Mouse (Mus musculus) thymus, postnatal 10 days (tissue): ENCODE results near the gene Arg1.

Source experiments
- DNase-seq, 2 experiments: peaks; one replicate each; pipeline ENCODE4 v3.0.0; 2021; ENCODE audit warnings: low spot score in 2 of 2

Gene Arg1

DNA sequence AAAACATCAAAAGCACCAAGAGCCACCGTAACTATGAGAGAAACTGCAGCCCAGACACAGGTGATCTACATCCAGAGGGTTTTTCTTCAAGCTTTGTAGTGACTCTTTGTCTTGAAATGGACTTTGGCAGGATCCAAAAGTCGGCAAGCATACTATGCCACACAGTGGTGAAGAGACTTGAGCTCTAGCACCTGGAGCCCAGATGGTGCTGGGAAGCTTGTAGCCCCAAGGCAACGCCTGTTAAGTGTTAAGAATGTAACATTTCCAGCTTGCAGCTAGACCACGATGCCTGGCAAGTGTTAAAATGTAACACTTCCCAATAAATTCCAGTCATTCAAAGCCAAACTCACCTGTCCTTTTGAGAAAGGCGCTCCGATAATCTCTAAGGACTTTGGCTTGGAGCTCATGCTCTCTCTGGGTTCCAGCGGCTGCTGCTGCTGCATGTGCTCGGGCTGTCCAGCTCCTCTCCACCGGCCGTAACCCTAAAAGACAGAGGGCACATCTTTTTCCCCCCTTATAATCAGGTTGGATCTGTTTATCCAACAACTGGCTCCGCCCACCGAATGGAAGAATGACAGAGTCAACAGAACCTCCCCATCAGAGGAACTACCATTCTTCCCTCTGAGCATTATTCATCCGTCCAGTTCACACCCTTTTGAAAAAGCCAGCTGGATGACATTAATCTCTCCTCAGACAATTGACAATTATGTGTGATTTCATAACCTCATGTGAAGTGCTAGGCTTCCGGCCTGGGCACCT is at the start of gene Arg1:
Gene Arg1, minus strand, starts transcription at position 523 of the 759 bp plus-strand sequence.
- no peak for DNase-seq

DNA sequence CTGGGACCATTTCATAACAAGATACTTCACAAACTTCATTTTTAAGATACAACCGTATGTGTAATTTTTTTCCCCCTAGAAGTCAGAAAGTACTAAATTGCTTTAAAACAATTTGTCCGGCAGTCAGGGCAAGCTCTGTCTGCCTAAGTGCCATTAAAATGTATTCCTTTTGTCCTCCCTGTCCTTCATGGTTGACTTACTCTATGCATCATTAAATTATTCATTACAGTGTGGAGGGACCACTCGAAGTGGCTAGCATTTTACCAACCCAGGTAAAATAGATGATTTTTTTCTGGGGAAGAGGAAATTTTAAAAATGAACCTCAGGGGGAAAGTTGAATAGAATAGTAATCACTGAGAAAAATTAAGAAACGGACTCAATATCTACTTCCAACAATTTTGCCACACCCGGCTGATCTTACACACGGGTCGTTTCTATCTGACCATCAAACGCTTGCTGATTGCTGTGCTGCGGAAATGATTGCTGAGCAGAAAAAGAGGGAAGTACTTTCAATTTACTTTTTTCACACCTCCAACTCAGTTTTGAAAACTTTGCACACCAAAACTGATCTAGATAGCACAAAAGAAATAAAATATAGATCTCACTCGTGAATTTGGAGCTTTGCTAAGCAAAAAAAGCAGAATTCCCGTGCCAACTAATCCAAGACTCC is 46.7 kb upstream of the Arg1 start:
- DNase-seq, result no peak

DNA sequence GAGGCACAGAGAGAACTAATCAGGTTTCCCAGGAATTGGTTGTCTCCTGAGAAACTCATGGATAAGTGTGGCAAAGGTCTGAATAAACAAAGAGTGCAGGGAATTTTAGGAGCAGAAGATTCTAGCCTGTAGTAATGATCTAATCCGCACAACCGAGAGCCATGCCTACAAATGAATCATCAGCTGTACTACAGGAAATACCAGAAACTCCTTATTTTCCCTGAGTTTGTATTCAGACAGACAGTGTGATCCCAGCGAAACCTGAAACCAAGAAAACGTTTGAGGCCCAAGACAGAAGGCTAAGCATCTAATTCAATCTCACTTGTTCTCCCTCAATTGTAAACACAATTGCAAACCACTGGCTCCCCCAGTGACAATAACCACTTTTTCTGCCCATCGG is 46.1 kb upstream of the Arg1 start:
- no peak for DNase-seq

DNA sequence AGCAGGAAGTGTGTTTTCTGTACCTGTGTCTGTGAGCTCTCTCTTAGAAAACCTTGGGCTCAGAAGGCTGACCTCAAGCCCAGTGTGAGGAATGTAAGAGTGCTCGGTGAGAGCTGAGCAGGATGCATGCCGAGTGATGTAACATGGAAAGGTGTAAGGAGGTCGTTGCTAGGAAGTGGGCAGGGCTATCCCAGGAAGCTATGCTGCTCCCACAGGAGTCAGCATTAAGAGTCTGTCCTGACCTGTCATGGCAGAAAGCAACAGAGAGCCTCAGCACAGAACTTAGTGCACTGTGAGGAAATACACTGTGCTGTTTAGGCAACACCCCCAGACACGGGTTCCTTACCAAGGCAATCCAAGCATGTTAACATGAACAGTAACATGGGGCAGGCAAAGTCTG is 45.6 kb upstream of the Arg1 start:
- no peak for DNase-seq

DNA sequence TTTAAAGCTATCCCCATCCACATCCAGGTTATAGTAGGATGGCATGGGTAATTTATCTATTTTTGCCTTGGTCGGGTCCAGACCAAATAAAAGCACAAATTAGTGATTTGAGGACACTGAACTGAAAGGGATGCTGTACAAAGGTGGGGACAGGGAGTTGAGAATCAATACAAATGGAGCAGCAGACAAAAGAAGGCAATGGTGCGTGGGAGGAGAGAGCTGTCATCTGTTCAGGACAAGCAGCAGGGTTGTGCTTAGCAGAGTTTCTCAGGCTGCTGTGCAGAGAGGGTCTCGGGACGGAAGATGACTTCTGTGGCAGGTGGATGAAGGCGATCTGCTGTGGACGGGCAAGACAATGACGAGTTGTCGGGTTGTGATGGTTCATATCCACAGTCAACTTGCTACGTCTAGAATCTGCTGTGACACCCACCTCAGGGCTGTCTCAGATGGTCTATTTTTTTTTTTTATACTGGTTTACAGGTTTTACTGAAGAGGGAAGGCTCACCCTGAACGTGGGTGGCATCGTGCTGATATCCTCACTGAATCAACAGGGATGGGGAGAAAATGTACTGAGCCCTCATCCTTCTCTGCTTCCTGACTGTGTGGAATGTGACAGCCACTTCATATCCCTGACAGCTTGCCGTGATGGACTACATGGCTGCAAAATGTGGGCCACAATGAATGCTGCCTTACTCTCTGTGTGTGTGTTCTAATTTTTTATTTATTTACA is 38.7 kb upstream of the Arg1 start:
- no peak for DNase-seq

DNA sequence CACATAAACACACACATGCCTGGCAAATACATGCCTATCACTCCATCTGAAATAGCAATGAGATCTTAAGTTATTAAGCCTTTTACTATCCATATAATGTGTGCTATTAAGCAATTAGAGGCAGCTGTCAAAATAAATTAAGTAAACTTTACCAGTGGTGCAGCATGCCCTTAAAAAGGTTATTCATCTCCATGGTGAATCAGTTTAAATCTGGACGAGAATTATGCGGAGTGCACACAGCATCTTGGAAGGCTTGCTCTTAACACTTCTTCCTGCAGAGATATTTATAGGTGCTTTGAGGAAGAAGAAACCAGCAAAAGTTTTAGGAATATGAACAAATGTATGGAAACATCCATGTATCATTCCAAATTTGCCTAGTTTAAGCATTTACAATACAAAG is 34.6 kb upstream of the Arg1 start:
- DNase-seq, result no peak

DNA sequence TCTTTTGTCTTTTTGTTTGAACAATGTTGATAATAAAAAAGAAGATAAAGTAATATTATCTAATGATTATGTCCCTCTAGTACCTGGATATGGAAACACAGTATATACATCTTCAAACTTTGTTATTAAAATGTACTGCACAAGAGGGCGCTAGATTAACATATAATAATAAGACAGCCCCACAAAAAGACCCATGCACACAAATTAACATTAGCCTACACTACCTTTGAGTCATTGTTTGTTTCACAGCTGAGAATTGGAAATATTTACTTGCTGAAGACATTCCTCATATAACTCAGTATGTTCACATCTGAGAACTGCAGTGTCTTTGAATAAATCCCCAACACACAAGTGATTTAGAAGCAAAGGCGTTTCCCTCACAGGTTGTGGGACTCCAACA is 33.8 kb upstream of the Arg1 start:
- peak in 1 of 2 experiments; percentile 24 for DNase-seq

DNA sequence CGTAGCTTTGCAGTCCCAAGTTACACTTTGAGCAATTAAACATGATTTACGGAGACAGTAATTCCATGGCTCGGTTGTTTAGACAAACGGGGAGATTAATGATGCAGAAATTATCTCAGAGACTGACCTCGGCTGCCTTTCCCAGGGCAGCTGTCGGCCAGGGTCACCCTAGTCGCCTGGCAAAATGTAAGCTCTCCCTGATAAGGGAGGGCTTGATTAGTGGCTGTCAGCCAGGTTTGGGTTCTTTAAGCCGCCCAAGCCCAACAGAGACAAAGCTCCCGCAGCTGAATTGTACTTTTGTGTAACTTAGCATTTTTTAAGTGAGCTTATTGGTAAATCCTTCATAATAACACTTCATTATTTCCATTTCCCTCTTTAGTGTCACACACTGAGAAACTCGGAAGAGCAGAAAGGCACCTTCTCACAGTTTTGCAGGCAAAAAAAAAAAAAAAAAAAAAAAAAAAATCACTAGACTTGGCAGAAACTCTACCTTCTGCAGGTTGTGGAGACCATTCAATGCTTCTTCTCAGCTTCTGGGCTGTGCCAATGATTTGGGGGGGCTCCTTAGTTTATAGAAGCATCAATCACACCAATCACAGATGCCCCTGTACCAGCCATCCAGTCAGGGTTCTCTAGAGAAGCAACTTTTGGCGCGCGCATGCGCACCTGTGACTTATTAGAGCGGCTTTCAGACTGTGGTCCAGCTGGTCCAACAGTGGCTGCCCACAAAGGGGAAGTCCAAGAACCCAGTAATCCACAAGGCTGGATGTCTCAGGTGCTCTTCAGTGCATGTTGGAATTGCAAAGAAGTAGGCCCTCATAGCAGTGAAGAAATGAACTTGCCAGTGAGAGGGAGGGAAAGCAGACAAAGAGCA is 32.0 kb upstream of the Arg1 start:
- DNase-seq, result no peak

DNA sequence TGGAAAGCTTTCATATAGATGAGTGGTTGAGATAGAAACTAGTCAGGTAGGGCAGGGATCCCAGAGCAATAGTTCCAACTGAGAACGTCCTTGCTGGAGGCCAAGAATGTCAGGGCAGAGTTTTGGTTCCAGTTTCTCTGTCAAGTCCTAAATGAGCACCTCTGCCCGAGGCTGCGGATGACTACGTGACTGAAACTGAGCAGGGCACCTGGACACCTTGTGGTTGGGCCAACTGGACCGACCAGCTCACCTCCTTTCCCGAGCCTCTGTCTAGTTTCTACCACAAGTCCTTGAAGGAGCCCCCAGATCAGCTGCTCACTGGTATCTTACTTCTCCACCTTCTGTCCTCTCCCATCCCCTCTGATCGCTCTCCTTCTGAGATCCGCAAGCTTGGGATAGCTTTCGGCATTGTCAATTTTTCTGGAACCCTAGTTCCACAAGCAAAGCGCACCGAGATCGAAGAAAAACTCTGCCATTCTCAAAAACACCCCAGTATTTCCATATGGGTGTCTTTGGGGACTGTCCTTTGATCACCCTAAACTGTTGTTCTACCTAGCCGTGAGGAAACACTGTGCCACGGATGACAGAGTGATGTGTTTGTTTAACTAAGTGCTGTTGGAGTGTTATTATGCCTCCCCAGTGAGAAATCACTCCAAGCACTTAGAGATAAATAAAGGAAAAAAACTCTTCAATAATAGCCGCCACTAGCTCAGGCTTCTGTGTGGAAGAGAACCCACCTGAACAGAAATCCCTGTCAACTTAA is 31.2 kb upstream of the Arg1 start:
- no peak for DNase-seq

DNA sequence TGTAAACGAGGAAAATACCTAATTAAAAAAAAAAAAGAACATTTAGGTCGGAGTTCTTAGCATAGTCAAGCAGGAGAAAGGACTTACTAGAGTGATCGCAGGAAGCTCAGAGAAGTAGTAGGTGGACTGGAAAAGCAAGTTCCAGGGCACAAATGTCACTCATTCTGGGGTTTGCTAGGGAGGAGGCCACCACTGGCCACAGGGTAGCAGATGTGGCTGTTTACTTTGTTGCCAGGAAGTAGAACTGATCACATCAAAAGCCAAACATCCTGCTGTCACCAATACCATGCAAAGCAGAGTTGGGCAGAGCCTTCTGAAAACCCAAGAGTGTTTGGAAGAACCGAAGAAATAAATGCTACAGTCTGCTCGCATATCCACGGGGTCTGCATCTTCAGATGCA is 26.6 kb upstream of the Arg1 start:
- no peak for DNase-seq

DNA sequence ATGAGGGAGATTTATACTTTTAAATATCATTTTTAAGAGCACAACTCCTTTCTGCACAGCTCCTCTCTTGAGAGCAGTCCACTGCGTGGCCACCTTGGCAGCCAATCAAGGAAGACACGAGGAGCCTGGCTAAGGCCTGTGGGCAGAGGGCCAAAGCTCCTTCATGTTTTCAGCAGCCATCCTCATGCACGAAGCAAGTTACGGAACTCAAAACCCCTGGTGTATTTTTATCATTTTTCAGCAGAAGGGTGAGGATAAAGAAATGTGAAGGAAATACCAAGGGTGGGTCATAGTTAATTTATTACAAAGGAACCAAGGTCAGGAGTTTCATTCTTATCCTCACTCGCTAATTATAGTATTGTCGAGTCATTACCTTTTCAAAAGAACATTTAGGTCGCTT is 25.3 kb upstream of the Arg1 start:
- DNase-seq, result no peak

DNA sequence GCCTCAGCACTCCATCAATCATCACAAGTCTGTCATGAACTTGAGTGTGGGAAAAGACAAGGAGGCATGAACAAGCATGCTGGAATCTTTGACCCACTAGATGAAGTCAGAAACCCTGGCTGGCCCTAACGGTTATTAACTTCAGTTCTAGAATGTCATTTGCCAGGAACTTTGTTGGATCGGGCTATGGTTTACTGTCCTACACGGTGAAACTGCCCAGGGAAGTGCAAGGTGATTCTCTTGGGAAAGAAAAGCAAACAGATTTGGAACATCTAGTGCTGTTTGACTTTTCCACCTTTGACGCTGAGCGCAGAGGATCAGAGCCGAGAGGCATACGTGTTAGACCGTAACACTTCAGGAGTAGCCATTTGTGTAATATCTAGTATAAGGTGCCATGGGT is 24.3 kb upstream of the Arg1 start:
- no peak for DNase-seq

DNA sequence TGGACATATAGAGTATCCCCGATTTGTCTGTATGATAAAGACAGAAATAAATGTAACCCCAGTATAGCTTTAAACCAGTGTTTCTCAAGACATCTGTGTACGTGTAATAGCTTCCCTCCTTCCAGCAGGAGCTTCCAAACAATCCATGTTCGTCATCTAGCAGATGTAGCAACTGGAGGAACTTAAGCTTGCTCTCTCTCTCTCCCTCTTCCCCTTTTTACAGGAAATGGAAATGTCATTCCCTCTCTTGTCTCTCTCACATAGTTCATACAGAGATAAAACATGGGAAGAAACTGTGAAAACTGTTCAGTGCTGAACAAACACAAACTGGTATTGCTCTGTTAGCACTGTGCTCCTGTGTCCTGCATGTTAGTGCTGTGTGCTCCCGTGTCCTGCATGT is 22.9 kb upstream of the Arg1 start:
- DNase-seq, result no peak

DNA sequence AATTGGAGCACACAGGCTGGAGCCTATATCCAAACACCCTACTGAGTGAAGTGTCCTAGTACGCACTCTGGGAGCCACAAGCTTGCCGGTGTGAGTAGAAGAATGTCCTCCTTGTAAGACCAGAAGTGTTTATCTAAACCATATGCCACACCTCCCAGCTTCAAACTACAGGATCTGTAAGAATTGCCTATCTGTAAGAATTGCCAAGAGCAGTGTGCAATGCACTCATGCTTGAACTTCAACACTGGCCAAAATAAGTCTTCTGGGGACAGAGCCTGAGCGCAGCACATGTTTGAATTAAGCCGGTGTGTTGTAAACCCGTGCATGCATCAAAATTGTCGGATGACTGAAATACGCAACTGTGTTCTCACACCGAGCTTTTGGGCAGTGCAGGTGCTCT is 21.0 kb upstream of the Arg1 start:
- DNase-seq, result no peak

DNA sequence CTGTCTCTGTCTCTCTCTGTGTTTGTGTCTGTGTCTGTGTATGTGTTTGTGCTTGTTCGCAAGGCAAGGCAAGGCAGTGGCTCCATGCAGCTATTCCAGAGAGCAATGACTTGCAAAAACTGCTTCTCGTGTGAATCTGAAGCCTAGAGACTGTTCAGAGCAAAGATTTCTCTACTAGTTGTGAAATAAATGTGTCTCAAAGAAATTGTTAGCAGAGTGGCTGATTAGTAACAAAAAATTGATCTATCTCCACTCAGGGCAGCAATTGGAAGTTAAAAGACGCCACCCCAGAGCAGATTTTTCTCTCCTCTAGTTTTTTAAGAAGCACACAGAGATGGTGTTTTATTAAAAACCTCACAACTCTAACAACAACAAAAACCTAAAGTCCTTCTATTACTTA is 20.6 kb upstream of the Arg1 start:
- no peak for DNase-seq

DNA sequence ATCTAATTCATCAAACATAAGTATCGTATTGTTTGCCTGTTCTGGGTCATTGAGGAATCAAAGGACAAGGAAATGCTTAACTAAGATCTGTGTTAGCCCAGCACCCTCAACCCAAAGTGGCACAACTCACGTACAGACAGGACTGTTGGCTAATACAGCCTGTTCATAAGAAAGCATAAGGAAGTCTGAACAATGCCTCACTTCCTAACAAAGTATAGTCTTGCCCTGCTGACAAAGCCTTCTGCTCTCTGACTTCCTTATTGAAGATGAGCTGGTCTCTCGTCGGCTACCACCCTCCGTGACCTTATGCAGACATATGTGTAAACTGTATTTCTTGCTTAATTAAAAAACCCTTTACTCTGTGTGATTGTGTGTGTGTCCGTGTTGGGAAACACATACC is 2.9 kb upstream of the Arg1 start:
- no peak for DNase-seq

DNA sequence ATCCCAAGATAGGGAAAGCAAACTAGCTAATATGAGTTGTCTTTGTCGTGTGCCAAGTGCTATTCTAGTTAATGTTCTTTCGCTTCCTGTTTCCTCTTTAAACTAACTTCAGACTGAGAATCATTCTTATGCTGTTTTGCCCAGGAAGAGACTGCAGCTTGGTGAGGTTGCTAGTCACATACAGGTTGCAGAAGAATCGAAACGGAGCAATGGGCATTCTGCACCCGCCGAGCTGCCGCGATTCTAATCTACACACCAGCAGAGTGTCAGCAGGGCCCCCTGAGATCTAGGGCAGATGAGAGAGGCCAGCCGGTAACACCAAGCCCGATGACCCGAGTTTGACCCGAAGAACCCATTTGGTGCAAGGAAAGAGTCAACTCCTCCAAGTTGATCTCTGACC is 788 bp upstream of the Arg1 start:
- DNase-seq, result no peak

DNA sequence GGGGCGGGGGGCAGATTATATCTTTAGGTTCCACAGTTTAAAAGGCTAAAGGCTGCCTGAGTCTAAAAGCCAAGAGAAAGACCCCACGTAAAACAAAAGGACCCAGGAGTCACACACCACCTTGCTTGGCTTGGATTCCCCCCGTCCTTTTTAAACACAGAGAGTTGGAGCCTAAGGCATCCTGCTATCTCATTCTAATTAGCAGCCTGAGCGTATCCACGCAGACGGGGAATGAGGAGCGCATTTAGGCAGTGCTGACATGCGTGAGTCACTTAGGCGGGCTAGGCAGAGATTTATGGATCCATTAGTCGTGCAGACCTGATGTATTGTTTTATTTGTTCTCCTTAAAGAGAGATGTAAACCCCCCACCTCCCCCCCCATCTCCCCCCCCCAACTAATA is 904 bp downstream of the Arg1 start:
- no peak for DNase-seq

DNA sequence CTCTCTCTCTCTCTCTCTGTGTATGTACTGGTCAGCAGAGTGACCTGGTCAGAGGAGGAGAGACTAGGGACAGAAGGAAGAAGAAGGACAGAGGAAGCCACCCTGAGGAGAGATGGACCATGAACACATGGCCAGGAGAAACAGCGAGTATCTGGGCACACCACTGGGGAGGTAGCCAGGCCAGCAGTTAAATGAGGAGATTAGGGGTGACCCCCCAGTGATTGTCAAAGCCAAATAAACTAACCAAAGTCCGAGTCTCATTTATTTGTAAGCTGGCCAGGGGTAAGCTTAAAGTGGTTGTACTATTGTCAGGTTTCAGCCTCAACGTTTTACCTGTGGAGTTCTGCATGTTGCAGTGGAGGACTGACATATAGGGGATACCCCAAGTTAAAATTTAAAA is 3.0 kb downstream of the Arg1 start:
- DNase-seq, result no peak

DNA sequence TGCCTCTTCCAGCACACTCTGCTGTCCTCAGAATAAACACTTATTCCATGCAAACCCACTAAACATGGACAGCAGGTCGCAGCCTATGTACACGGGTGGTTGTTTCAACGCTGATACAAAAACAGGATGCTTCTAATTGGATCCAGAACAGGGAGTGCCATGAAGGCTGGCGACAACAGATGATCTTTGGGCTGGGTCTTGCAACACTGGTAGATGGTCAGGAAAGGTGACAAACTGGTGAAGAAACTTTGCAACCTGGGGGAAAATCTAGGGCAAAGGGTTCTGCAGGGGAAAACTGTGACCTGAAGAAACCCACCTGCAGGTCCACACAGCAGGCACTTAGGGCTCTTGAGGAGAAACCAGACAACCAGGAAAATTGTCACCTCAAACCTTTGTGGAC is 4.3 kb downstream of the Arg1 start:
- no peak for DNase-seq

DNA sequence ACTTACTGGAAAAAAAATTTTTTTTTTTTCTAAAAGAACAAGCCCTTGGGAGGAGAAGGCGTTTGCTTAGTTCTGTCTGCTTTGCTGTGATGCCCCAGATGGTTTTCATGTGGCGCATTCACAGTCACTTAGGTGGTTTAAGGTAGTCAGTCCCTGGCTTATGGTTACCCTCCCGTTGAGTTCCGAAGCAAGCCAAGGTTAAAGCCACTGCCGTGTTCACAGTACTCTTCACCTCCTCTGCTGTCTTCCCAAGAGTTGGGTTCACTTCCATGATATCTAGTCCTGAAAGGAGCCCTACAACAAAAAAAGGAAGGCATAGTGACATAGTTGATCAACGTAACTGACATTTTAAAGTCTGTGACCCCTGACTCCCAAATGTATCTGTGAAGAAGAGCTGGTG is 11.8 kb downstream of the Arg1 start:
- DNase-seq, result no peak
